Mouse (Mus musculus) spleen, postnatal 36 days (tissue): ENCODE data around the gene Pex3.
"Not testable (repeated sequence)": the region's sequence is repeated elsewhere in the genome, so short reads cannot be mapped to it uniquely, and the experiment has no call there.

Experiments used
- DNase-seq, 2 experiments: peaks; one replicate each; pipeline ENCODE4 v3.0.0; 2022; ENCODE audit warnings: low spot score in 2 of 2, mixed read lengths in 1 of 2

Pex3 gene

GRCm38 (mm10) chr10:13536706-13537105 lies 16.2 kb downstream of the Pex3 start:
- DNase-seq = no peak

GRCm38 (mm10) chr10:13534751-13535150 lies 18.2 kb downstream of the Pex3 start:
- no peak for DNase-seq

- DNase-seq = no peak
Measured at GRCm38 (mm10) chr10:13528155-13528554, 24.8 kb downstream of the Pex3 start.

- no peak for DNase-seq
Measured at GRCm38 (mm10) chr10:13521857-13522256, 31.1 kb downstream of the Pex3 start.

GRCm38 (mm10) chr10:13502371-13502770 lies 50.6 kb downstream of the Pex3 start:
- DNase-seq = peak; percentile 5 to 16

GRCm38 (mm10) chr10:13501533-13501932 lies 51.4 kb downstream of the Pex3 start:
- not testable (repeated sequence) for DNase-seq

GRCm38 (mm10) chr10:13500938-13501496 lies 51.9 kb downstream of the Pex3 start:
- DNase-seq = peak; percentile 84

GRCm38 (mm10) chr10:13500473-13500872 lies 52.5 kb downstream of the Pex3 start:
- peak in 1 of 2 experiments; percentile 3 for DNase-seq

- peak; percentile 8 to 17 for DNase-seq
Measured at GRCm38 (mm10) chr10:13499331-13499730, 53.6 kb downstream of the Pex3 start, which contains the start of gene Fuca2. TSS of gene Fuca2 (plus strand) at chr10:13499540.

GRCm38 (mm10) chr10:13496315-13496714 lies 56.6 kb downstream of the Pex3 start:
- no peak for DNase-seq

GRCm38 (mm10) chr10:13493978-13494686 lies 58.8 kb downstream of the Pex3 start:
- DNase-seq = no peak

- DNase-seq = no peak
Measured at GRCm38 (mm10) chr10:13489671-13490070, 63.3 kb downstream of the Pex3 start.

- DNase-seq = no peak
Measured at GRCm38 (mm10) chr10:13485958-13486357, 67.0 kb downstream of the Pex3 start.

GRCm38 (mm10) chr10:13479341-13479740 lies 73.6 kb downstream of the Pex3 start:
- no peak for DNase-seq

GRCm38 (mm10) chr10:13475121-13475520 lies 77.8 kb downstream of the Pex3 start:
- DNase-seq = no peak

- no peak for DNase-seq
Measured at GRCm38 (mm10) chr10:13474568-13474955, 78.4 kb downstream of the Pex3 start.
